Mouse (Mus musculus) bone marrow, adult 2 months (tissue): Measurements from ENCODE around the gene Hps4.

ENCODE experiments used
- CTCF ChIP-seq: fragments of 200-500 bp; IDR thresholded peaks from 2 replicates; pipeline ENCODE4 v1.5.1; 2011; ENCODE audit warnings: low read length, control low read depth; ENCODE audit not compliant: control insufficient read depth, insufficient read depth
- POLR2A ChIP-seq: fragments of 200-500 bp; IDR thresholded peaks from 2 replicates; pipeline ENCODE4 v1.6.1; 2011; ENCODE audit warnings: low read depth, mild to moderate bottlenecking, control low read depth, low read length, borderline replicate concordance; ENCODE audit not compliant: control insufficient read depth

GRCm38 (mm10) chr5:112298226-112298988 lies 44.5 kb upstream of the Hps4 start:
- TF ChIP-seq POLR2A (no peak), CTCF (no peak)
